Mouse (Mus musculus): Measurements from ENCODE around the gene Hebp1.

Hebp1 gene

DNA sequence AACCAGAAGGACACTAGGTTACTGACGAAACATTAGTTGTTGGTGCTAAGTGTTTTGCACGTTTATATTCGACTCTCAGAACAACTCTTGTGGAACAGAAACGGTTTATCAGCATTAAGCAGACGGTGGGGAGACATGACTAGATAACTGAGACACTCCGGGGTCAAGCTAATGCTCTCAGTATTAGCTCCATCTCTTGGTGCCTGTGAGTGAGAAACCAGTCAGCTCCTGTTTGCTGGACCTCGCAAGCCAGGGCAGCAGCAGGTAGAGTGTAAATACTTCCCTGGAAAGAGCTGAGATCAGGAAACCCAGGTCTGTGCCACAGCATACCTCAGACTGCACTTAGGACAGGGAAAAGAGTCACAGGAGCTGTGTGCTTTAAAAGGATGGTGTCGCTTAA, 1.1 kb downstream of the Hebp1 start:
- DNase-seq: no peak

- DNase-seq: no peak
These were observed 2.9 kb downstream of the Hebp1 start for GRCm38 (mm10) chr6:135194907-135195306.

DNA sequence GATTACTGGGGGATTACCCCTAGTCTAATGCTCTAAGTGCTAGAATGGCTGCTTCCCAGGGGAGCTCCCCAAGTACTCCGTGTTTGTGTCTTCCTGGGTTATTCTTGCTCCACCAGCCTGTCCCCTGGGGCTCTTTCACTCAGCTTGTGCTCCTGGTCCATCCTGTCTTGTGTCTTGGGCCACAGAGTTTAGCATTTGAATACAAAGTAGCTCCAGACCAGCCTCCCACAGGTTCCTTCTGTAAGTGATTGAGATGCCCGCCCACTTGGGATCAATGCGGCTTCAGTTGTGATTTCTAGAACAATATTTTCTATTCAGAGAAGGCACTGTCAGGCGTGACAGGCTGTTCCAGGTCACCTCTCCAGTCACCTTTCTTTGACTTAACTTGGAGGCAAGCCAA, 4.1 kb downstream of the Hebp1 start:
- DNase-seq: no peak

- DNase-seq: no peak
These were observed 4.8 kb downstream of the Hebp1 start for GRCm38 (mm10) chr6:135192993-135193392.

DNA sequence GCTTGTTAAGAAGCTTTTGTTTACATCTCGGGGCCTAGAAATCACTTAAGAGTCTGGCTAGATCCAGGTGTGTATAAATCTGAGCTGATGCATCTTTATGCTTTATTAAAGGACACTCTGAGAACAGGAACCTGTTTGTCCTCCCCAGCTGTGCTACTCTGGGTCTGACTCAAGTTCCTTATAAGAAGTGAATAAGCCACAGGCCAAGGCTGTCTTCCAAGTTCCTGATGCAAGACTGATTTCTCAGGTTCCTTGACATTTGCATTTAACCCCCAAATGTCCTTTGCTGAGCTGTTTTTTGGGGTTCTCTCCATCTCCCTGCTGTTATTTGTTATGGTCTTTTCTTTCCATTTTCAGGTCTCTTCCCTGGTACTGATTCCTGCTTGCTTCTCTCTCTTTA, 5.9 kb downstream of the Hebp1 start:
- no peak for DNase-seq

DNA sequence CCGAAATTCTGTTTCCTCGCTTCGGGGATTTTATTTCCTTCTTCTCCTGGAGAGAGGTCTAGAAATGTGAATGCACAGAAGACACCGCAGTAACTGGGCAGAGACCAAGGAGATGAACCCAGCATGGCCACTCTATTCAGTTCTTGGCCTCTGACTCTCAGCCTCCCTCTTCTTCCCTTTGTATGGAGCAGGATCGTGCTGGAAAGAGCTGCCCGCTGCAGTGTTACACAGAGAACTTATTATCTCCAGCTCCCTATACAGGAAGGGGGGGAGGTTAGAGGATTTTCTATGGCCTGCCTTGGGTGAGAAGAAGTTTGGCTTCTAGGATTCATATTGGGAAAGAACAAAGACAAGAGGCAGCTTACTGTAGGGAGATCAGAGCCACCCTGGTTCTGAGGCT, 7.7 kb downstream of the Hebp1 start:
- no peak for DNase-seq

- no peak for DNase-seq
These were observed 9.2 kb downstream of the Hebp1 start for GRCm38 (mm10) chr6:135188629-135189028.

DNA sequence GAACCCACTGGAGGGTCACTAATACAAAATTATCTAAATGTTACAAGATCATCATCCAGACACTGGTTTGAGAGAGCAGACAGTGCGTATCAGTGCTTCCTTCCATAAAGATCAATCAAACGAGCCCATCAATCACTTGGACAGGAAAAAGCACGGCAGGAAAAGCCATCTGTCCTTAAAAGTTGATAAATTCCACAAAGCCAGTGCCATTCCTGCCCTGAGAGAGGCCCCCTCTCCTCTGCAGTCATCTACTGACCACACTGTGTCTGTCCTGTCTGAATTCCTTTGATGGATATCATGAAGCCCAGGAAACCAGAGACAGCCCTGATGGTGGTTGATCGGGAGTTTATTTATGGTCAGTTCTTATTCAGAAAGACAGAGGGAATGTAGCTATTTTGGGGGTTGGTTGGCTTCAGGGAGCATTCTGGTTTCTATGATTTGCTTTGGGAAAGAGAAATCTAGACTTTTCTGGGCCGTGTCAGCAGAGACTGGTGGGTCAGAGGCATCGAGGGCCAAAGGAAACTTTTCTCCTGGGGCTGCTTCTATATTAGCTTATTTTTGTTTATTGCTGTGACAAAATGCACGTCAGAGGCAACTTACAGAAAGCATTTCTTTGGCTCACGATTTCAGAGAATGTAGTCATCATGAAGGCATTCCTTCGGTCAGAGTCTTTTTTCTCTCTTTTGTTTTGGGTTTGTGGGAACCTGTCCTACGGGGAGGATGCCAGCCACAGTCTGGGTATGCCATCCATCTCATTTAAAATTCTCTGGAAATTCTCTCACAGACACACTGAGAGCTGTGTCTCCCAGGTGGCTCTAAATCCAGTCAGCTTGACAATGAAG, 10.5 kb downstream of the Hebp1 start:
- DNase-seq: no peak

GRCm38 (mm10) chr6:135183961-135184360, 13.9 kb downstream of the Hebp1 start:
- no peak for DNase-seq

DNA sequence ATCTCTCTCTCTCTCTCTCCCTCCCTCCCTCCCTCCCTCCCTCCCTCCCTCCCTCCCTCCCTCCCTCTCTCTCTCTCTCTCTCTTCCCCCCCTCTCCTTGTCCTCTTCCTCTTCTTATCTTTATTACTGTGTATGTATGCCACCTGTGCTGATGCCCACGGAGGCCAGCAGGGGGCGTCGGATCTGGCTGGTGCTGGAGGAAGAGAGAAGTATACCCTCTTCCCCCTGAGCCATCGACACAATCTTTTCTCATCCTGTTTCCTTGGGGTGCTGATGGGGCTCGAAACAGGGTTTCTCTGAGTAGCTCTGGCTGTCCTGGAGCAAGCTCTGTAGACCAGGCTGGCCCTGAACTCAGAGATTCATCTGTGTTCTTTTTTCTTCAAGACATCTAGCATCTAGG, 14.9 kb downstream of the Hebp1 start:
- no peak for DNase-seq

GRCm38 (mm10) chr6:135178599-135178998, 19.2 kb downstream of the Hebp1 start:
- DNase-seq: no peak

DNA sequence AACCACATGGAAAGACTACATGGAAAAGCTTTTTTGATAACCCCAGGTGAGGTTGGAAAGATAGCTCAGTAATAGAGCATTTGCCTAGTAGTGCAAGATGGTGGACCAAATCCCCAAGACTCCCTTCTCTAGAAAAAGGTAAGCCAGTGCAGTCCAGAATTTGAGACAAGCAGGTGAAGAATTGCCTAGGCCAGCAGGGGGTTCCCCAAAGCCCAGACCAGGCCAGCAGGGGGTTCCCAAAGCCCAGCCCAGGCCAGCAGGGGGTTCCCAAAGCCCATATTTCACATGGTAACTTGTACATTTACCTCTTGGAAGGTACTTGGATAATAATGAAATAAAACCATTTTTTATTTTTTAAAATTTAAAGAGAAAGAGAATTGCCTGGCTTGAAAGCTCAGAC, 20.6 kb downstream of the Hebp1 start:
- no peak for DNase-seq

- DNase-seq: no peak
These were observed 22.8 kb downstream of the Hebp1 start for GRCm38 (mm10) chr6:135175014-135175413.

GRCm38 (mm10) chr6:135171736-135172135, 26.1 kb downstream of the Hebp1 start:
- DNase-seq: no peak

DNA sequence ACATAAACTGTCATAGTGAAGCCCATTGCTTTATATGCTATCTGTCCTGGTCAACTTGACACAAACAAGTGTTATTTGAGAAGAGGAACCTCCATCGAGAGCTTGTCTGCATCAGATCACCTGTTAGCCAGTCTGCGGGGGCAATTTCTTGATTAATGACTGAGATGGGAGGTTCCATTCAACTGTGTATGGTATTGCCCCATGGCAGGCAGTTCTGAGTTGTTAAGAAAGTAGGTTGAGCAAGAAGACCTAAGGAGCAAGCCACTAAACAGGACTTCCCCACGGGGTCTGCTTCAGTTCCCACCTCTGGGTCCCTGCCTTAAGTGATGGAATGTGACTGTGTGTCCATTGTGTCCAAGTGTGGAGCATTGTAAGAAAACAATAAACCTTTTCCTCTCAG, 28.6 kb downstream of the Hebp1 start:
- DNase-seq: no peak

GRCm38 (mm10) chr6:135168471-135168870, 29.4 kb downstream of the Hebp1 start:
- DNase-seq: peak in 1 of 2 experiments; percentile 39

GRCm38 (mm10) chr6:135167380-135168311, 30.2 kb downstream of the Hebp1 start:
- peak; percentile 54 to 61 for DNase-seq

DNA sequence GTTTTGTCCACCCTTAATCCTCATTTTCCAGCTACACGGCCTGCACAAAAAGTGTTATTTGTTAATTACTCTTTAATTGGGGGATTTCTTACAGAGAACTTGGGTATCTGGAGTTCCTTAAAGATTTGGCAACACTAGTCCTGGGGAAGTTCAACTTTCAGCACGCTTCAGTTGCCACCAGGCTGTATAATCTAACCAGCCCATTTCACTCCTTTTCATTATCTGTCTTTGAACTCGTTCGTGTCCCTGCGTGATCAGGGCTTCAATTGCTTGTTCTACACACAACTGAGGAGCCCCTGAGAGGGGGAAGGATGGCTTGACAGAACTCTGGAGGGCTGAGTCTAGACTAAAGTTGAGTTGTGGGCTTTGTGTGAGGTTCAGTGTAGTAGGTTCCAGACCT, 31.1 kb downstream of the Hebp1 start:
- DNase-seq: no peak

- no peak for DNase-seq
These were observed 31.6 kb downstream of the Hebp1 start for GRCm38 (mm10) chr6:135166262-135166661.

GRCm38 (mm10) chr6:135165706-135166105, 32.1 kb downstream of the Hebp1 start:
- no peak for DNase-seq

- DNase-seq: no peak
These were observed 32.6 kb downstream of the Hebp1 start for GRCm38 (mm10) chr6:135165191-135165590.

DNA sequence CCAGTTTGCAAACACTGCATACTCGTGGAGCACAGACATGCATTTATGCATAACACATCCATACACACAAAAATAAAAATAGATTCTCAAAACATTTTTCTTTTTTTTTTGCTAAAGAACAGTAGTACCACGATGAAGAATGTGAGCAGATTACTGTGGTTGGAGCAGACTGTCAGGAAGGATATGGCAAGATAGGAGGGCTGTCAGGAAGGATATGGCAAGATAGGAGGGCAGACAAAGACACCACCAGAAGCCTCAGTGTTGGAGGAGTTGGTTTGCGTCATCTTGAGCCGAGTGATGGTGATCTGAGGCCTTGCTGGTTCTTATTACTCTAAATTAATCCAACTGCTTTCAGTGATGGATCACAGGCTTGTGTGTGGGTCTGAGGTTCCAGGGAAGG, 35.0 kb downstream of the Hebp1 start:
- DNase-seq: no peak

DNA sequence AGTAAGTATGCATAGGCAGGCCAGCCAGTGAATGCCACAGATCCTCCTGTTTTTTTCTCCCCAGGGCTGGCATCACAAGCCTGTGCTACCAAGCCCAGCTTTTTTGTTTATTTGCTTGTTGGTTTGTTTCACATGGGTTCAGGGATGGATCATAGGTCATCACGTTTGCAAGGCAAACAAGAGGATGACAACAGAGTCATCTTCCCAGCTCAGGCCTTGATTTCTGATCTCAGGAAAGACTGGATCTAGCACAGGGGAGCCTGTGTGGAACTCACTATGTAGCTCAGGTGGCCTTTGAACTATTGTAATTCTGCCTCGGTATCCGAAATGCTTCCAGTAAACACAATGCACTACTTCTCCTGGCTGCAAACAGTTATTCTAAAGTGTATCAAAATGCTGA, 35.5 kb downstream of the Hebp1 start:
- no peak for DNase-seq

DNA sequence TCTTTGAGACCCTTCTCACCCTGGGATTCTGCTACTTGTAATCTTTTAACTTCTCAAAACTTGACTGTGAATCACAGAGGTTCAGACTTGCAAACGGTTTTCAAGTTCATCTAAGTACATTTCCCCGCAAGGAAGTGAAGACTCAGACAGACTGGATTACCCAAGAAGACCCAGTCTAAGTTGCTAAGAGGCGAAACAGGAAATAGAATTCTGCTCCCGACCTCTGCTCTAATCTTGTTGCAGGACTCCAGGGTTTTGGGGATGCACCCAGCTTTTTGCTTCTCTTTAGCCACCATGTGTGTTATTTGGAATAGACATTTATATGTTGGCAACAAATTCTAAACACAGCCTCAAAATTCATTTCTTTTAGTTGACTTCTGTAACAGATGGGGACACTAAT, 36.5 kb downstream of the Hebp1 start:
- DNase-seq: no peak

Measured in thymus, adult 18-20 months (tissue).